Mouse (Mus musculus): Measurements from ENCODE around the gene Cyp4a10.

GRCm38 (mm10) chr4:115583036-115583435, 65.0 kb downstream of the Cyp4a10 start:
- TF ChIP-seq POLR2A (IDR thresholded peaks at IDR 0.05; ENCODE audit: low read depth, low read length): no peak
- no peak for TF ChIP-seq CTCF (conservative IDR thresholded peaks at IDR 0.05; ENCODE audit: insufficient read depth, insufficient read length, low read depth, low read length)
